Mouse (Mus musculus): ENCODE data around the gene Ercc4.

DNA sequence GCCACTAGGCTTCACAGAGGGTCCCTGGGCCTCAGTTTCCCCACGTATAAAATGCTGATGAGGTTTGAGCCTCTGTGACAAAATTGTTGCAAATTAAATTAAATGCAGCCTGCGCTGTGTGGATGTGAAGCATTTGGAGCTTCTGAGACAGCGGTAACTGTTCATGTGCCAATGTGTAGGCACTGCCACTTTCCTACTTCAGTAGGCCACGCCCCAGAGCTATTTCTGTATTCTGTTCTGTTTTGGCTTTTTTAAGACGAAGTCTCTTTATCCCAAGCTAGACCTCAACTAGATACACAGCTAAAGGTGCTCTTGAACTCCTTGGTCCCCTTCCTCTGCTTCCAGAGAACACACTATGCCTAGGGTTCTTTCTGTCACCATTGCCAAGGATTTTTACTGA, 85.4 kb downstream of the Ercc4 start:
- TF ChIP-seq CTCF (IDR thresholded peaks at IDR 0.05 in 2 of 3, conservative IDR thresholded peaks at IDR 0.05 in 1 of 3; ENCODE audit: control insufficient read depth in 1 of 3, insufficient read depth in 1 of 3, low read depth in 2 of 3, low read length in 3 of 3, poor library complexity in 1 of 3, severe bottlenecking in 1 of 3): no peak
- no peak for TF ChIP-seq MEF2A (IDR thresholded peaks at IDR 0.05; ENCODE audit: extremely low read depth, insufficient replicate concordance, low read depth, low read length, poor library complexity, severe bottlenecking)

All from MEL (cell line).